Mouse (Mus musculus) Patski (cell line): ENCODE data around the gene Tspan8. TPM values are rescaled to one million over a fixed set of nuclear protein-coding genes. Genes with fewer than 3 reads are reported as not detected.
"Not testable (repeated sequence)": the region's sequence is repeated elsewhere in the genome, so short reads cannot be mapped to it uniquely, and the experiment has no call there.

ENCODE experiments used
- ATAC-seq: fragments of 100-300 bp; one replicate; pipeline ENCODE4 v1.8.0; 2021
- CTCF ChIA-PET: fragments of 350-600 bp; sonication (Branson Sonifier 250); formaldehyde crosslinking; loops from one replicate; lab custom pipeline; 2022; ENCODE audit warnings: inconsistent platforms; lab: Charles Lee
- POLR2A ChIA-PET: fragments of 350-600 bp; sonication (Branson Sonifier 250); formaldehyde crosslinking; loops from one replicate; lab custom pipeline; 2022; ENCODE audit warnings: antibody characterized with exemption, inconsistent platforms; lab: Charles Lee
- DNase-seq: peaks from one replicate; pipeline ENCODE4 v3.0.0-alpha.2; 2011; ENCODE audit warnings: low read depth, low spot score
- H3K27me3 ChIP-seq: fragments of 371-371 bp; one replicate; pipeline ENCODE4 v1.5.1; 2021
- CTCF ChIP-seq: fragments of 100-300 bp; IDR thresholded peaks from one replicate; pipeline ENCODE4 v1.5.1; 2021
- in situ Hi-C: fragments of 300-500 bp; cut with MboI; formaldehyde crosslinking; loops from 3 replicates; pipeline ENCODE4 v1.11.1; 2018; ENCODE audit warnings: low pct_unique_long_range_greater_than_20kb, mixed read lengths
- polyA plus RNA-seq: library from polyadenylated mRNA; unstranded; gene quantifications from one replicate; pipeline ENCODE4 v1.2.3, GENCODE M21; 2021

Tspan8 gene
- polyA plus RNA-seq, 1 experiment from 2014 or later: 0.67 TPM

GRCm38 (mm10) chr10:115801464-115801863 lies 15.2 kb upstream of the Tspan8 start:
- in situ Hi-C loops: no loop called here
- CTCF ChIA-PET: no interaction called here
- ATAC-seq: no peak
- H3K27me3 ChIP-seq: no peaks in the 10 kb centered on the region
- no peak for DNase-seq
- TF ChIP-seq CTCF: no peak
- POLR2A ChIA-PET: no interaction called here

GRCm38 (mm10) chr10:115803013-115803412 lies 13.6 kb upstream of the Tspan8 start:
- CTCF ChIA-PET: interaction anchor here (1.5 kb wide), 1 partner anchor 18 kb away, joined by 4 read pairs; no protein-coding TSS in a partner anchor
- DNase-seq, in situ Hi-C loops, ATAC-seq, POLR2A ChIA-PET, H3K27me3 ChIP-seq: not testable (repeated sequence)

- CTCF ChIA-PET: interaction anchor here (1.5 kb wide), 1 partner anchor 19 kb away, joined by 4 read pairs; no protein-coding TSS in a partner anchor
- in situ Hi-C loops: no loop called here
- DNase-seq: no peak
- TF ChIP-seq CTCF: no peak
- no peak for ATAC-seq
- POLR2A ChIA-PET: no interaction called here
- no peaks in the 10 kb centered on the region for H3K27me3 ChIP-seq
Measured at GRCm38 (mm10) chr10:115803765-115804164, 12.9 kb upstream of the Tspan8 start.

GRCm38 (mm10) chr10:115805987-115806386 lies 10.6 kb upstream of the Tspan8 start:
- H3K27me3 ChIP-seq: no peaks in the 10 kb centered on the region
- no peak for DNase-seq
- no peak for ATAC-seq
- POLR2A ChIA-PET: no interaction called here
- CTCF ChIA-PET: no interaction called here
- in situ Hi-C loops: no loop called here
- no peak for TF ChIP-seq CTCF

GRCm38 (mm10) chr10:115809169-115809568 lies 7.5 kb upstream of the Tspan8 start:
- no peaks in the 10 kb centered on the region for H3K27me3 ChIP-seq
- in situ Hi-C loops: no loop called here
- ChIA-PET CTCF (interaction anchor here (1.0 to 1.5 kb wide), 2 partner anchors 10 to 75 kb away, joined by 3 read pairs; no protein-coding TSS in a partner anchor), POLR2A (no interaction called here)
- peak; percentile 79 for ATAC-seq
- peak; percentile 67 for DNase-seq
- TF ChIP-seq CTCF: no peak

- POLR2A ChIA-PET: no interaction called here
- CTCF ChIA-PET: no interaction called here
- no peaks in the 10 kb centered on the region for H3K27me3 ChIP-seq
- DNase-seq: peak; percentile 51
- no peak for TF ChIP-seq CTCF
- in situ Hi-C loops: loop anchor here (5.0 kb wide), 1 partner anchor 94 kb away; no protein-coding TSS in a partner anchor
- ATAC-seq: peak; percentile 59
Measured at GRCm38 (mm10) chr10:115811519-115811918, 5.1 kb upstream of the Tspan8 start.

GRCm38 (mm10) chr10:115814878-115815277 lies 1.8 kb upstream of the Tspan8 start:
- ATAC-seq (no peak), DNase-seq (no peak)
- POLR2A ChIA-PET: no interaction called here
- TF ChIP-seq CTCF: no peak
- CTCF ChIA-PET: interaction anchor here (1.3 kb wide), 1 partner anchor 37 kb away, joined by 3 read pairs; no protein-coding TSS in a partner anchor
- in situ Hi-C loops: loop anchor here (5.0 kb wide), 1 partner anchor 98 kb away; no protein-coding TSS in a partner anchor
- no peaks in the 10 kb centered on the region for H3K27me3 ChIP-seq

GRCm38 (mm10) chr10:115817056-115817724 lies 558 bp downstream of the Tspan8 start:
- TF ChIP-seq CTCF: no peak
- in situ Hi-C loops: no loop called here
- POLR2A ChIA-PET: no interaction called here
- no peaks in the 10 kb centered on the region for H3K27me3 ChIP-seq
- DNase-seq (no peak), ATAC-seq (no peak)
- CTCF ChIA-PET: no interaction called here

- no peak for TF ChIP-seq CTCF
- CTCF ChIA-PET: interaction anchor here (0.7 kb wide), 1 partner anchor 290 kb away, joined by 3 read pairs; no protein-coding TSS in a partner anchor
- no peaks in the 10 kb centered on the region for H3K27me3 ChIP-seq
- no peak for ATAC-seq
- DNase-seq: no peak
- POLR2A ChIA-PET: no interaction called here
- in situ Hi-C loops: no loop called here
Measured at GRCm38 (mm10) chr10:115825289-115825688, 8.7 kb downstream of the Tspan8 start.

- ChIA-PET CTCF (no interaction called here), POLR2A (no interaction called here)
- ATAC-seq (peak; percentile 39), DNase-seq (no peak)
- no peak for TF ChIP-seq CTCF
- in situ Hi-C loops: no loop called here
- H3K27me3 ChIP-seq: no peaks in the 10 kb centered on the region
Measured at GRCm38 (mm10) chr10:115828872-115829271, 12.2 kb downstream of the Tspan8 start.

- POLR2A ChIA-PET: no interaction called here
- ATAC-seq (no peak), DNase-seq (no peak)
- no peaks in the 10 kb centered on the region for H3K27me3 ChIP-seq
- no peak for TF ChIP-seq CTCF
- in situ Hi-C loops: no loop called here
- CTCF ChIA-PET: no interaction called here
Measured at GRCm38 (mm10) chr10:115829696-115830095, 13.1 kb downstream of the Tspan8 start.
